Mouse (Mus musculus): ENCODE results near the gene Bex6.

DNA sequence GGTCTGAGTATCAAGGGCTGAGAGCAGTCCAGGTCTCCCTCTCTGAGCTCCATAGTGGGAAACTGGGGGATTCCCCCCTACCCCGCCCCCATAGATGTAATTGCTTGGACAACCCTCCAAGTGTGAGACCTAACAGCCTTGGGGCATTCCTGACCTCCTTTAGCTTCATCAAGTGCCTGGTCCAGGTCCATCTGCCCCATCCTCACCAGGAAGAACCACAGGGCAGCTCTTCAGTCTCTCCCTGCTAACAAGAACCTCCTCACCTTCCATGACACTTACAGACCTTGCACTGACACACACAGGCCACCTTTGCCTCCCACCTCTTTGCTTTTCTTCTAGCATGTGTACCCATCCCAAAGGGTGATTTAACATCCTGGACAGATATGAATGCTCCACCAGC lies 25.6 kb upstream of the Bex6 start:
- no peak for TF ChIP-seq CTCF (IDR thresholded peaks at IDR 0.05; ENCODE audit: borderline replicate concordance, control insufficient read depth, extremely low read depth, insufficient read depth, low read length, poor library complexity)
- no peak for TF ChIP-seq POLR2A (IDR thresholded peaks at IDR 0.05; ENCODE audit: control insufficient read depth, extremely low read depth, insufficient read depth, low read length, poor library complexity)

Data from thymus, adult 2 months (tissue).